Mouse (Mus musculus) cerebellum, adult 2 months (tissue): ENCODE measurements around the gene Sptlc2.

ENCODE experiments used
- CTCF ChIP-seq: fragments of 200-500 bp; IDR thresholded peaks from 2 replicates; pipeline ENCODE4 v1.5.1; 2011; ENCODE audit warnings: low read depth, mild to moderate bottlenecking, control low read depth, low read length, moderate library complexity, borderline replicate concordance; ENCODE audit not compliant: insufficient read depth
- POLR2A ChIP-seq: fragments of 200-500 bp; IDR thresholded peaks from 2 replicates; pipeline ENCODE4 v1.6.1; 2011; ENCODE audit warnings: low read length, control low read depth, borderline replicate concordance; ENCODE audit not compliant: insufficient read depth

GRCm38 (mm10) chr12:87374159-87374558, 14.0 kb downstream of the Sptlc2 start:
- TF ChIP-seq POLR2A (no peak), CTCF (no peak)
